Mouse (Mus musculus) right cerebral cortex, postnatal 36 days (tissue): ENCODE measurements around the gene Madcam1.

Source experiments
- DNase-seq, 2 experiments: peaks; one replicate each; pipeline ENCODE4 v3.0.0; 2022; ENCODE audit warnings: low spot score in 2 of 2, mixed read lengths in 1 of 2

Madcam1 gene

GRCm38 (mm10) chr10:79664131-79664665 lies at the start of gene Madcam1:
TSS of gene Madcam1 (plus strand) at chr10:79664559.
- DNase-seq, result no peak

- DNase-seq, result no peak
These were observed 48.5 kb upstream of the Madcam1 start for GRCm38 (mm10) chr10:79615860-79616259.

DNA sequence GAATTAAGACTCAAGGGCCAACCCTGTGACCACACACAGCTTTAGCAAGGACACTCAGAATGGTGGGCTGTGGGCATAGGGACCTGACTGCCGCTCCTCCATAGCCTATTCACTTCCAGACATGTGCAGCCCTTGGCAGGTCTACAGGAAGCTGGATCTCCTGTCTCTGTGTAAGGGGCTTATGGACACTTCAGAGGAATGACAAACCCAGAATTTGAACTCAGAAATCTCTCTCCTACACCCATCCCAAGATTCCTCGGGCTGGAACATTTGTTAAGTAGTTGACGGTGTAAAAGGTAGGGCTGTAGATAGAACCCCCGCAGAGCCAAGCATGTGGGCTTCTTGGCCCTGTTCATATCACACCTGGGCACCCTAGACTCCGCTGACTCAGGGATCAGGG lies 48.0 kb upstream of the Madcam1 start:
- no peak for DNase-seq

- no peak for DNase-seq
These were observed 40.4 kb upstream of the Madcam1 start for GRCm38 (mm10) chr10:79623950-79624349.

DNA sequence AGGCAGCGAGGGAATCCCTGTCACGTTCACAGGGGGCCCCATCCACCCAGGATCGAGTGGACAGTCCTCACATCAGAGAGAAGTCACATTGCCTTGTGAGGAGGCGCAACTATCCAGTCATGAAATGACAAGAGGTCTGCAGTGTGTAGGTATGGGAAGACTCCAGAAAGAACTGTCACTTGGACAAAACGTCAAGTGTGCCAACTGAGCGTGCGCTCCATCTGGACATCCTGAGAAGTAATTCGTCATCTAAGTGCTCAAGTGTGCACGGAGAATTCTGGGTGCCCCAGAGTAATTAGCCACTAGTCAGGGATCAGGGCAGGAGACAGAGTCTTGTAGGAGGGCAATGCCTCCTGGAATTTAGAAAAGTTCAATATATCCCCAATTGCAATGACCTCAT lies 39.0 kb upstream of the Madcam1 start:
- no peak for DNase-seq

DNA sequence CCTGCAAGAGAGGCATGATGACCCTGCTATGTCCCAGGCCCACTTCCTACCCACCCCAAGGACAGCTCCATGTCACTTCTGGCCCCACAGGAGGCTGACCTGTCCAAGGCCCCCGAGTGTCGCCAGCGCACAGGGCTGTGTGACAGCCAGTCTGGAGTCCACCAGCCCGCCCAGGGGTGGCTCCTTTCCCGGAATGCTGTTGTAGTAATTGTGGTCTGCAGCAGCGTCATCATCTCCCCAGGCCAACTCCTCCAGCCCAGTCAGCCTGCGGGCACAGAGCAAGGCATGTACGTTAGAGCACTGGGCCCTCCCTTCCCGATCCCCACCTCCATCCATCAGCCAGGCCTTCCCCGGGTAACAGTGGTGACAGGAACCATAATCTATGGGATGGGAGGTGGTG lies 38.2 kb upstream of the Madcam1 start:
- DNase-seq, result no peak

DNA sequence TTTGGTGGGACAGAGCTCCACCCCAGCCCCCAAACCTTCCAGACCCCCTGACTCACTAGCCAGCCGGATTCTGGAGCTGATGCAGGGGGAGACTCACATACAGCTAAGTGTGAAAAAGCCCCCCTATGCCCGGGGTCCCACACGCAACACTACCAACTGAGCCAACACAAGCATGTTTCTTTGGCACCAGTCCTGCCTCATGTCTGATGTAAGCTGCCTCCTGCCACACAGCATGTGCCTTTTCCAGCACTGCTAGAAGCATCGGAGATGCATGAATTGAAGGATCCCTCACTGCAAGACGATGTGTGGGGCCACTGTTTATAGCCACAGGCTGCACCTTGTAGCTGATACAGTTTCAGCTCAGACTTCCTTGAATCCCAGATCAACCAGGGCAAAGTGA lies 36.0 kb upstream of the Madcam1 start:
- DNase-seq, result no peak

DNA sequence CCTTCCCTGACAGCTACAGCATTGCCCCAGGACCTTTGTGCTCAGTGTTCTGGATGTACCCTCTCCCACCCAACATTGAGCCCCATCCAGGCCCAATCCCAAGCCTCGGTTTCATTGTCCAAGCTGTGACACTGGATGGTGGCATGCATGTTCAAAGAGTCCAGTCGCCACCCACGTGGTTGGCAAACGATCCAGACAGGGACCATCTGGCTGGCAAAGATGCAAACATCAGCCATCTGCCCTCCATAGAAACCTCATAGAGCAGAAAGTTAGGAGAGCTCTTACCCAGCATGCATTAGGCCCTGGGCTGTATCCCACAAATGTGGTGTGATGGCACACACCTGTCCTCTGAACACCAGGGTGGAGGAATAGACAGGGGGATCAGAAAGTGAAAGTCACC lies 32.9 kb upstream of the Madcam1 start:
- peak; percentile 57 to 59 for DNase-seq

GRCm38 (mm10) chr10:79633006-79633777 lies 31.2 kb upstream of the Madcam1 start:
- peak in 1 of 2 experiments; percentile 42 for DNase-seq

- no peak for DNase-seq
These were observed 28.1 kb upstream of the Madcam1 start for GRCm38 (mm10) chr10:79636287-79636686.

DNA sequence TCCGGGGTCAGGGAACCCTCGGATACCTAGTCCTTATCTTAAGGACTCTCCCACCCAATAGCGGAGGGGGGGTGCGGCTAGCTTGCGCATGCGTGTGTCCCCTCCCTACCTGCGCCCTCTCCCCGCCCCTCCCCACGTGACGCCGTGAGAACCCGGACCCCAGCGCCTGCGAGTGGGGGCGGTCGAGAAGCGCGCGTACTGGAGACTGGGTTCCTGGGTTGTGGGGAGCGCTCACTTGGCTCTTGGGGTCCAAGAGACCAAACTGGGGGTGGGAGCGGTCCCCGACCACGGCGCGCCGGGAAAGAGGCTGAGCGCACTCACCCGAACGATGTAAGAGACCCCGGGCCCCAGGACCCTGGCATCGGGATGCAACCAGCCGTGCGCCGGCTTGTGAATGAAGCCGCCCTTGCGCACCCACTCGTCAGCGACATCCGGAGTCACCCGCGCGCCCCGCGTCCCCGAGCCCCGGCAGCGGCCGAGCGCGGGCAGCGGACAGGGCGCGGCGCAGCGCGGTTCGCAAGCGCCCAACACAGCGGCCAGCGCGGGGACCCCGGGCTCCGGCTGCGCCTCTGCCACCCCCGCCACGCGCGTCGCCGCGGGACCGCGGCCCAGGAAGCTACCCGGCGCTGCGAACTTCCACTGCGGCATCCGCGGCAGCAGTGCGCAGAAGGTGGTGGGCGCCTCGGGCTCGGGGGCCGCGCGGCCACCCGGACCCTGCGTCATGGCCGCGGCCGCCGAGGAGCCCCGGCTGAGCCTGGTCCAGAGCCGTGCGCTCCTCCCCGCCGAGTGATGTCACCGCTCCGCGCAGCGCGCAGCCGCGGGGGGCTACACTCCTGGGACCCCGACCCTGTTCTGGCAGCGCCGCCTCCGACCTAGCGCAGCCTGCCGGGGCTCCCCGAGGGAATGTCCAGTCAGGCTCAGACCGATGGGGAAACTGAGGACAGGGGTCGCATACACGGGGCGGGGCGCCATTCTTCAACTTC lies 26.9 kb upstream of the Madcam1 start, which contains the start of gene Shc2:
Shc2 (minus strand) TSS at position 791 of the 983 bp plus-strand sequence.
- peak; percentile 78 to 80 for DNase-seq

DNA sequence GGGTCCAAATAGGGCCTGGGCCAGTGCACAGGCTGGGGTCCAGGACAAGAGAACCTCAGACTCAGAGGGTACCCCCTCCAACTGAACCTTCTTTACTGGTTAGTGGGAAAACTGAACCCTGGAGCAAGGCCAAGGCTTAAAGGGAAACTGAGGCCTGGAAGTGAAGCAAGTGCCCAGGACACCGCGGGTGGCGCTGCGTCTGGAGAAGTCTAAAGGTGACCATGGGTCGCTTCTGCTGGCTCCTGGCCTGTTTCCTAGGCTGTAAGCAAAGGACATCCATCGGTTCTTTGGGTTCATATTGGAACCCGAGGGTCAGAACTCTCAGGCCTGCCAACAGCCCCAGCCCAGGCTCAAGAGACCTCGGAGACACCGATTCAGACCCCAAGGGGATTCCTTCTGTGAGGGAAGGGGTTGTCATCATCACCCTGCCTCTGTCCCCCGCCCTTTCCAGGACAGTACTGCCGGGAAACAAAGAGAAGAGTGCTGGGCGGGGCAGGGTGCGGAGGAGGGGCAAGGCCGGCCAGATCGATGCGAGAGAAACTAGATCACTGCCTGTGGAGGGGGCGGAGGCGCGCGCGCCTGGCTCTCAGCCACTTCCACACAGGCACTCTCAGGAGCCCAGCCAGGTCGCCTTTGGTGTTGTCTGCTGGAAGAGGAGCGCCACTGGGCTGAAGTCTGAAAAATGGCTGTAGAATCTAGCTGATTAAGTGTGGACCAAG lies 25.7 kb upstream of the Madcam1 start:
- peak; percentile 62 to 74 for DNase-seq

DNA sequence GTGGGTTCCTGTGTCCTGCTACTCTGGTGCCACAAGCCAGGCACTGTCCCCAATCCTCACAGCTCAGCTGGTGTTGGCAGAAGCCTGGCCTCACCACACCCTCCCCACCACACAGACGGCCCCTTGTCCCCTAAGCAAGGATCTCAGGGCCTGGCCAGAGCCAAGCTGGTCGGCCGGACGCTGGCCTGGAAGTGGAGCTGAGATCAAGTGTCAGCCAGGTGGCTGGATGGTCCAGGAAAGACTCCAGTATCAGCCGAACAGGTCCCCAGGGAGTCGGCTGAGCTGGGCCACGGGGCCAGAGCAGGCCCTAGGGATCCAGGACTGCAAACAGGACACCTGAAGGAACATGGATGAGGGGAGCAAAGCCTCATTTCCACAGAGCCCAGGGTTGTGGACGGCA lies 18.6 kb upstream of the Madcam1 start, which contains the start of gene Odf3l2:
Odf3l2 (minus strand) TSS at position 28 of the 400 bp plus-strand sequence.
- no peak for DNase-seq

GRCm38 (mm10) chr10:79649070-79649751 lies 15.1 kb upstream of the Madcam1 start:
- DNase-seq, result peak in 1 of 2 experiments; percentile 60

DNA sequence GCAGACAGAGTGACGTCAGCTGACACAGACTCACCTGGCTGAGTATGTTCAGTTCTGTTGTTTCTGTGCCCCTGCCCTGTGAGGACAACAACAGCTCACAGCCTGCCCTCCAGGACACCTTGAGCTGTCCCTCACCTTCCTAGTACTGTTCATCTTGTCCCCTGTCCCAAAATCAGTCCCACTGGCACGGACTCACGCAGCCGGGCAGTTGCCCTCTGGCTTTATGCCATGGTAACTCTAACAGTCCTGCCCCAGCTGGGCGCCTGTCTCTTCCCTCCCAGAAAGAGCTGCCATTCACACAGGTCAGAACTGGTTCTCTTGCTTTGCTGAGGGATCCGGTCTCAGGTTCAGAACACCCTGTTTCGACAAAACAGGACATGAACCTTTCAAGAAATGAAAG lies 11.6 kb upstream of the Madcam1 start:
- no peak for DNase-seq

DNA sequence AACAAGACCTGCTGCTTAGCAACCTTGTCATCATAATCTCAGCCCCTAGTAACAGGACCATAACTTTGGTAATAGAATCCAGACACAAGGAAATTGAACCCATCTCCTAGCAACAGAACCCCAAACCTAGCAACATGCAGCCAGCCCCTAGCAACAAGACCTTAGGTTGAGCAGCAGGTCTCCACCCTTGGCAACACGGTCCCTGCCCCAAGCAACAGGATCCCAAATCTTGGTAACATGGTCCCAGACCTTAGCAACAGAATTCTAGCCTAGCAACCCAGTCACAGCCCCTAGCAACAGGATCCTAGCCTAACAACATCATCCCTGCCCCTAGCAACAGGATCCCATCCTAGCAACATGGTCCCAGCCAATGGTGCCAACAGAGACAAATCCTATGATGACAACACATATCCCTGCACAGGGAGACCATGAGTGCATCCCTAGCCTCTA lies 9.4 kb upstream of the Madcam1 start:
- peak in 1 of 2 experiments; percentile 27 for DNase-seq

DNA sequence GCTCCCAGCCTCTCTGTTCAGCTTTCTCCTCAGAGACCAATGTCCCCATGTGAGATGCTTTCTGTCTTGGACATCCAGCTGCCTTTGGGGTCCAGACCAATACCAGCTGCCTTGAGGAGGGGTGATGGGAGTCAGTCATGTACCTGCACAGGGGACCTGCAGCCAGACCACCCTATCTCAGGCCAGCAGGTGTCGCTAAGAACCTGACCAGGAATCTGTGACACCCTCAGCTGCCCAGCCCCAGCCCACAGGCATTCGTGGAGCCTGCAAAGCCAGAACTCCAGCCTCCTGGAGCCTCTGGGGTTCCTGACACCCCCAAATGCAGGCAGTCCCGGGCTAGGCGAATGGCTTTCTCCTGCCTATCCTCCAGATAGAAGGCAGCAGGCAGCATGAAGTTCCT lies 5.5 kb upstream of the Madcam1 start:
- DNase-seq, result no peak

GRCm38 (mm10) chr10:79660298-79660697 lies 4.1 kb upstream of the Madcam1 start:
- DNase-seq, result no peak

GRCm38 (mm10) chr10:79661861-79662260 lies 2.5 kb upstream of the Madcam1 start:
- DNase-seq, result no peak

GRCm38 (mm10) chr10:79665051-79665450 lies 692 bp downstream of the Madcam1 start:
- no peak for DNase-seq

DNA sequence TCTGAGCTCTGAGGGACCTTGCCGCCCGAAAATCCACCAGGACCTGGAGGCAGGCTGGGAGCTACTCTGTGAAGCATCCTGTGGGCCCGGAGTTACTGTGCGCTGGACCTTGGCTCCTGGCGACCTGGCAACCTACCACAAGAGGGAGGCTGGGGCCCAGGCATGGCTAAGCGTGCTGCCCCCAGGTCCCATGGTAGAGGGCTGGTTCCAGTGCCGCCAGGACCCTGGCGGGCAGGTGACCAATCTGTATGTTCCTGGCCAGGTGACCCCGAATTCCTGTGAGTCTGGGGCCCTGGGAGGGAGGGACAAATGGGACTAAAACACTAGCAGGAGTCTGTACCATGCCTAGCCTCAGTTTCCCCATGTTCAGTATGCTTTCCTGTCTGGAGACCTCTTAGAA lies 2.1 kb downstream of the Madcam1 start:
- DNase-seq, result no peak
